Mouse (Mus musculus) common myeloid progenitor, adult 5-6 weeks (primary cell): ENCODE results near the gene Nr4a2. TPM values are rescaled to one million over a fixed set of nuclear protein-coding genes. Genes with fewer than 3 reads are reported as not detected.

Source experiments
- ATAC-seq: replicated peaks from 2 replicates; pipeline ENCODE4 v1.8.0; 2016; ENCODE audit warnings: low read depth, mild to moderate bottlenecking, moderate TSS enrichment, inconsistent platforms; ENCODE audit not compliant: poor library complexity, severe bottlenecking
- total RNA-seq: library from RNA; stranded (forward); fragments of 200-1000, 187-1606 nt; gene quantifications from 2 replicates; pipeline ENCODE4 v1.2.3, GENCODE M21; 2017

The Nr4a2 gene
- total RNA-seq: 3.7 and 5.5 TPM in 2 replicates

DNA sequence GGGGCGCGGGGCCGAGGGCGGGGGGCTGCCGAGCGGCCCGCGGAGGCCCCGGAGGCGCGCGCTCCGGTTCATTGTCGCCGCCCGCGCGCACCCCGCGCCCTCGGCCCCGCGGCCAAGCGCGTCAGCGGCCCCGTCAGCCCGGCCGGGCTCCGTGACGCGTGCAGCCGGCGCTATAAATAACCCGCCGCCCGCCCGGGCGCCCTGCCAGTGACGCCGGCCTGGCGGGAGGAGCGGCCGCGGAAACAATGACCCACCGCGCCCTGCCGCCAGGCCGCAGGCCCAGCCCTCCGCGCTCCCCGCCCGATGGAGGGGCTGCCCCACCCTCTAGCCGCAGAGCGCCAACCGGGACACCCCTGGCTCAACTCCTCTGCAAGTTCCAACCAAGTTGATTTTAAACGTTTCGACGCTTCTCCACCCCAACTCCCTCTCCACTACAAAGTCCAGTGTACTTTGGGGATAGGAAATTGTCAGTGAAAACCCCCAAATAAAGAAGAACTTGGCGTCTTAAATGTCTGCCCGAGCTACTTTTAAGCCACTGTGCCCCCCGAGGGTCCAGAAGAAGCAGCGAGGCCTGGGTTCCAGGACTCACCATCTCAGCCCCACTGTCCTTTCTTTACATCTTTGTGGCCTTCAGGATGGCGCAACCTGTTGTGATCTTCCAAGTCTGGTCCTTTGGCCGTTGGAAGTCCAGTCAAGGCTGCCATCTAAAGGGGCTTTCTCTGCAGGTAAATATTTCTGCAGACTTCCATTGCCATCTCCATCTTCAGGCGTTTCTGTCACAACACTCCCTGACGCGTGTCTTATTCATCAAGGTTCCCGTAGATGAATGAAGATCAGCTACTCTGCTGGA lies at the start of gene Nr4a2:
Nr4a2 (minus strand) TSS at position 13 of the 850 bp plus-strand sequence.
- peak; percentile 86 for ATAC-seq

DNA sequence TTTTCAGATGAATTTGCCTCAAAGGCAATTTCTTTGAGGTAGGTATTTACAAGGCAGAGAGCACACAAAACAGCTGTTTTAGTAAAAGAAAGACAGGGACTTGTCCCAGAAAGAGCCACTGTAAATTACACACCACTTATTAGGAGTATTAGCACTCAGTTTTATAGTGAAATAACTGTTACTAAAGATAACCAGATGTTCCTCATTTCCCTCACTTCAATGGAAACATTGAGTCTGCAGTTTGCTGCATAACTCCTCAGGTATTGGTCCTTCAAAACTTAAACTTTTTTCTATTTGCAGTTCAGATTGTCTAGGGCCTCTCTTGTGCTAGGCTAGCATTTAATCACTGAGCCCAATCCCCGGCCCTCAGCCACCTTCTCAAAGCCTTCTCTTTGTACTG lies 41.6 kb upstream of the Nr4a2 start:
- ATAC-seq: peak; percentile 45; the same call in 1 of the 2 replicates

DNA sequence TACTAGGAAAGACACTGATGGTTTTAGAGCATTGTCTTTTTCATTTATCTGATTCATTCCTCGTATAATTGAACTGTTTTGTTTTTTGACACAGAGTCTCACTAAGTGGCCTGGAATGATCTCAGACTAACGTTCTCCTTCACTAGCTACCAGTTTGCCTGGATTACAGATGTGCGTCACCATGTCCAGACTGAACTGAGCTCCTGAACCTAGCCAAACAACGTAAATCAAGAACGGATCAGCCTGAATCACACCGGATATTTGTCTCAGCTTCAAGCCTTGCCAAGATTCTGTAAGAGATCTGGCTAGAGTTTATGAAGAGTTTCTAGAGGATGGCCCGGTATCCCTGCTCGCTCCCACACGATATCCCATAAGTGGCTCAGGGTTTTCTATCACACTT lies 33.0 kb upstream of the Nr4a2 start:
- ATAC-seq: no peak

DNA sequence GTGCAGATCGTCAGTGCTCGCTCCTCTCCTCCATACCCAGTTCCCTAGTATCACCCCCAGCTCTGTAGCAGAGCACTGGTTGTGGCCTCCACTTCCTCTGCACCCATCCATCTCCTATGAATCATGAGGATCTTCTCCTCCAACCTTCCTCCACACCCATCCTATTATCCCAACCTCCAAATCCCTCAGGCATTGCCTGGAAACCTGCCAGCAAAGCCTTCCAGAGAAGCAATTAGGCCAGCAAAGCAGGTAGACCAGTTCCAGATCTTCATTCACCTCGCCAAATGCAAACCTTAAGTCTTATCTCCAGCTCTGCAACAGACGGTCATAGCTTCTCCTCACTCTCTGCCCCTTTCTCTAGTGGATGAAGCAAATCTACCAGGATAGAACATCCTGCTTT lies 26.0 kb upstream of the Nr4a2 start:
- ATAC-seq: no peak

DNA sequence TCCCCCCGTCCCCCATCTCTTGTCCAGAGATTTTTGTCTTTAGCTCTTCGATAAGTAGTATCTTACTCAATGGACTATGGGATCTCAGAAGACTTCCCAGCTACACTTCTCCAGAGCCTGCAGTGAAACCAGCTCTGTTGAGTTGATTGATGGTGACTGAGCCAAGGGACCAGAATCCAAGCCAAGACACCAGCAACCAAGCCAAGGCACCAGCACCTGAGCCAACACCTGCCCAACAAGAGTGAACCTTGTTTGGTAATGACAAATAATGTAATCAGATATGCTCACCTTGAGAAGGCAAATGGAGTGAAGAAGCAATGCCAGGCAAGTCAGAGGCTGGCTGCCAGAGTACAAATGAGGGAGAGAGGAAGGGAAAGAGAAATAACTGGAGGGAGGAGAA lies 24.4 kb upstream of the Nr4a2 start:
- no peak for ATAC-seq

DNA sequence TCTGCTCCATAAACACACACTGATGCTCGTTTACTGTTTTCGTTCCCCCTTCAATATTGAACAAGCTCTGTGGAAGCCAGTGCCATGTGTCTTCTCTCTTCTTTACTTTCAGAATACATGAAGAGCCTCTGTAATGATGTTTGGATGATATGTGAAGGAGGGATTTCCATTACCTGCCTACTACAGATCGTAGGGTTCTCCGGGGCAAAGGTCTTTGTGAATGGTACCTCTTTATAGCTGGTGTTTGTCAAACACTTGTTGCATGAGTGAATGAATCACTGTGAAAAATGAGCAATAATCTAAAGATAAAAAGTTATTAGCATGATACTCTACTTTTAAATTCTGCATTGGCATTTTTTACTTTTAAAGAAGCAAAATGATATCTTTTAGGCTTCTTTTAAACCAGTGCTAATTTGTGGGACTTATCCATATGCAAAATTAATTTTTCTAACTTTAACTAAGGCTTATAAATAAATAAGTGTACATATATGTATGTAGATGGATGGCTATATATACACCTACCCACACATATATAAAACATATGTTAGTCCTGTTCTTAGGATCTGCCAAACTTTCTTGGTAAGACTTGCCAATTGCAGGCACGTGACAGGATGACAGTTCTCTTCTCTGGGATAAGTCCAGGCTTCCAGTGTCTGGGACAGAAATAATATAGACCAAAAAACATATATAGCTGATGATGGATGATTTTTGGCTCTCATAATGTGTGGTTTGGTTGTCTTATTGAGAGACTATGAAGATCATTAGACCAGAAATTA lies 22.0 kb upstream of the Nr4a2 start:
- ATAC-seq: no peak

DNA sequence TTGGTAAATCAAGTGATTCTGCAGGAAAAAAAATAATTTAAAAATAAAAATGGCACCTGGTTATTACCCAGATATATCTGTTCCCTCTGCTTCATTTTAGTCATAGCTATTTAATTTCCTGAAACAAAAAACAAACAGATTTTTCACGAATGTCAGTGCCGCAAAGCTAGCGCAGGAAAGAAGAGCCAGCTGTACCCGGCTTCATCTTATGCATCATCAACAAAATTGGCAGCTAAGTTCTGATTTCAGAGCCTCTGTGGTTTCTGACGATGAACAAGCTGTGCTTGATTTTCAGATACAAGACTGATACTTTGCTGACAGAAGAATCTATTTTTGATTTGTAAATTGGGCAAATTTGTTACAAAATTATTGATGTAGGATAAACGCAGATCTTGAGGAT lies 14.8 kb upstream of the Nr4a2 start:
- no peak for ATAC-seq

DNA sequence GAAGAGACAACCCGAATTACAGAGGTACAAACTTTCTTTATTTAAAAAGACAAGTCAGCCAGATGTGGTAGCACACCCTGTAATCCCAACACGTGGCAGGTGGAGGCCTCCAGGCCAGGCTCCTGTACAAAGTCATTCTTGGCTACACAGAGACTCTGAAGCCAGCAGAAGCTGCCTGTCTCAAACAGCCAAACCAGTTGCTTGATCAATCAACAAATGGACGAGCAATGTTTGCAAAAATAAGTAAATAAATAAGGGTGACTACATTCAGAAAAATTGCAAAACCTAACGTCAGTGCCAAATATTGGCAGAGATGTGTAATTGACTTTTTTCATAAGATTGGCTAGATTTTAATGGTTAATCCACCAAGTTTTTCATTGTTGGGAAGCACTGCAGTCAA lies 3.7 kb upstream of the Nr4a2 start:
- ATAC-seq: no peak

DNA sequence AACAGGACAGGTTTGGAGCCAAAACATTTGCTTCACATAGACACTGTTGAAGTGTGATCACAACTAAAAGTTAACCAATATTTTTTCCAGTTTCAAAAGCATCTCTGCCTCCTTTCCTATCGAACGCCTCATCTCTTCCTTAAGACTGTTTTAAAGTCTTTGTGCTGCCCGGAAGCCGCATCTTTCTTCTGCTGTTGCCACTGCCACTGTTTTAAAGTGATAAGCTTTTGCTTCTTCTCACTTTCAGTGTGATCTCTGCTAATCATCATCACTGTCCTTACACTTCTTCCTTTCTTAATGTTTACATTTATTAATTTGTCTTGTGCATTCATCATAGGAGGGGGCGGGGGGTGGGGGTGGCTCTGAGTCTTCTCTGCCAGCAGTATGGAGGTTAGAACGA lies 2.1 kb upstream of the Nr4a2 start:
- peak; percentile 16 for ATAC-seq

DNA sequence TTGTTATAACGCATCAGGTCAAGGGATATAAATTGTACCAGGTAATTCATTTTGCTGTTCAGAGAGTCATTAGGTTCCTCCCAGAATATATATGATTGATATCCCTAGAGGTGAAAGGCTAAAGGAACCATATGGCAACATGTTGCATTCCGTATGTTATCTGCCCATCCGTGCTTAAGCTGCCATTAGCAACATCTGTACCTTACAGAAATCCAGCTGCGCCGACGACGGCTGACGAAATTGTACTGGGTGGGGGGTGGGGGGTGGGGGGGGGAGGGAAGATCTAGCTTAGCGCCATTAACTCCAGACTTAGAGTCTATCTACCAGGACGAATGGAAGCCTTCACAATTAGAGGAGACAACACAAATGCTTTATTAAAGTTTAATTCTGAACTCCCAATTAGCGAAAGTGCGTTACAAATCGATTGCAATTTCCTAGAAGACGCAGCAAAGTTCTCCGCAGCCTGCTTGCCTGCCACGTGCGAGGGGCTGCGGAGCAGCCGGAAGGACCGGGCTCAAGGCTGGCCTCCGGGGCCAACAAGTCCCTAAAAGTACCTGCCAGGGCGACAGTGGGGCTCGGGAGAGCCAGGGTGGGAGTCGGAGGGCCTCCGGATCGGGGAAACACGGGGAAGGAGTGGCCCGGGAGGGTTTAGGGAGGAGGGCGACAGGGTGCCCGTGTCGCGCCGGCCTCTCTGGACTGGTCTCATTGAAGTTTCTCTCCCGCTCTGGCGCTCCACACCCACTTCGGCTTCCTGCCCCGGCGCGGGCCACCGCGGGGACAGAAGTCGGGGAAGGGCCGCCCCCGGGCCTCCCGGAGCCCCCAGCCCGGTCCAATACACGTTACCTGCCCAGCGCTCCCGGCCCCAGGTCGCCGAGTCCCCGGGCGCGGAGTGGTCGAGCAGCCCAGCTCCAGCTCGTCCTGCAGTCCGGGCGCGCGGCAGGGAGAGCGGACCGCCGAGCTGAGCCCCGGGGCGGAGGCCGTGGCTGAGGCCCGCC lies 520 bp downstream of the Nr4a2 start:
- peak; percentile 31 for ATAC-seq

DNA sequence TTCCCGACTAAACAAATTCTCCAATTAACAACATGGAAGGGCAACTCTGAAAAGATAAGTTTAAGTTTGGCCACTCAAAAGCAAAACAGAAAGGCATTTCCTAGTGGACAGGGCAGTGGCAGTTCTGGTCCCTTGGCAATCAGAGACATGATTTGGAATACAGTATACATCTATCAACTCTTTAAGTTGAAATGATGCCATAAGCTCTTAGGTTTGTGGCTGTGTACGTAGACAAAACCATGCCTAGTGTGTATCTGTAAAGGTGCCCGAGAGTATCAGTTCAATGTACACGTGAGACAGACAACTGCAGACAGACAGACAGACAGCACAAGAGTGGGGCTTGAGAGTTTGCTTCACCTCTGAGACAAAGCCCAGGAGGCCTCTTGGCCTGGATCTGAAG lies 2.7 kb downstream of the Nr4a2 start:
- ATAC-seq: no peak

DNA sequence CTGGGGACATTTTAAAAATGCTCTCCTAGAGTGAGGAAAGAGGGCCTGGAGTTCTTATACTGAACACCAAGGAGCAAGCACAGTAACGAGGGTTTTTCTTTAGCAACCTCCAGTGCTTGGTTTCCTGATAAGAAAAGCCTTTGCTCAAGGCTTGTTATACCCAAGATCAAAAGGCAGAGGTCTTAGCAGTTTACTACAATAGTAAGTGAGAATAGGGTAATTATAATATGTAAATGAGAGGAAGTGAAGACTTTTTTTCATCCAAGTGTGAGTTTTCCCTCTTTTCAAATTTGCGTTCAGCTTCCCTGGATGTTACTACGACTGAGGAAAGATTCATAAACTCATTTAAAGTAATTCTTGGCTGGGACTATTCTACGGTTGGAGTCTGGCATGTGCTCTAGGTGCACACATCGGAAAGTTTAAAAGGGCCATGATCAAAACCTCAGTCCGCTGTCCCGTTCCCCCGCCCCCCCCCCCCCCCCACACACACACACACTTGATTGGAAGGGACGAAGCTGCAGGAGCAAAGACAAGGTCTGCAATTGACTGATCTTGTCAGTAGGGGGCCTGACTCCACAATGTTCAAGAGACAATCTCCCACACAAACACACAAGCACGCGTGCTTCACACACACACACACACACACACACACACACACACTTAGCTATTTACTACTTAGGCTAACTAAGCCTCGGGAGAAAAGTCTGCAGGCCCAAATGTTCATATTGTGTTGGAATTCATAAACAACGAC lies 6.4 kb downstream of the Nr4a2 start:
- peak; percentile 39 for ATAC-seq

DNA sequence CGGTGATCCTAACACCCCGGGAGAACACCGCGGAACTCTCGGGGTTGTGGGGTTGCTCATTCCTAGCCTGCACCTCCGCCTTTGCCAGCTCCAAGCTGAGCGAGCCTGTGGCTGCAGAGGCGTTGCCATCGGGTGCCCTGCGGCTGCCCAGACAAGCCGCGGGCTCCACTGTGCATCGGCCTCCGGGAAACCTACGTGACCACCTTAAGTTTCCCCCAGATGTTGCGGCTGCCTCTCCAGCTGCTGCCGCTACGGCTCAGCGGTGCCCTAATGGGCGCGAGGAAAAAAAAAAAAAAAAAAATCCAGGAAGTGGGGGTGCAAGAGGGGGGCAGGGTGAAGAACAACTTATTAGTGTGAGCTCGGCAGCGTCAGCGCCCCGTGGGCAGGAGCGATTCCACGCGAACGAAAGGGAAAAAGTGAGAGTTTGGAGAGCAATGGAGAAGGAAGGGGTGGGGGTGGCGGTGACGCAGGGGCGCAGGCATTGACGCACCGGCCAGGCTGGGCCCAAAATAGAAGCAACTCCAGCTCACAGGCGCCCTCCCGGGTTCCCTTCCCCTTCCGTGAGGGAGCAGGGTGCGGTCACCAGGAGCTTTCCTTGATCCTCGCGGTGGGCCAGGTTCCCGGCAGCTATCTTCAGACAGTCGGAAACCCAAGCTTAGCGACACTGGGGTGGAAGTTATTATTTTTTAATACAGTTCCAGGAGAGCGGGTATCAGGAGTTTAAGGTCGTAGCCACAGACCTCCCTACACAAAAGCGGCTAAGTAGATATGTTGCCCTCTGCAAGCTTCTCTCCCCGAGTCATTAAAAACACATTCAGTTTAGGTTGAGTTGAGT lies 7.2 kb downstream of the Nr4a2 start:
- ATAC-seq: peak; percentile 52

DNA sequence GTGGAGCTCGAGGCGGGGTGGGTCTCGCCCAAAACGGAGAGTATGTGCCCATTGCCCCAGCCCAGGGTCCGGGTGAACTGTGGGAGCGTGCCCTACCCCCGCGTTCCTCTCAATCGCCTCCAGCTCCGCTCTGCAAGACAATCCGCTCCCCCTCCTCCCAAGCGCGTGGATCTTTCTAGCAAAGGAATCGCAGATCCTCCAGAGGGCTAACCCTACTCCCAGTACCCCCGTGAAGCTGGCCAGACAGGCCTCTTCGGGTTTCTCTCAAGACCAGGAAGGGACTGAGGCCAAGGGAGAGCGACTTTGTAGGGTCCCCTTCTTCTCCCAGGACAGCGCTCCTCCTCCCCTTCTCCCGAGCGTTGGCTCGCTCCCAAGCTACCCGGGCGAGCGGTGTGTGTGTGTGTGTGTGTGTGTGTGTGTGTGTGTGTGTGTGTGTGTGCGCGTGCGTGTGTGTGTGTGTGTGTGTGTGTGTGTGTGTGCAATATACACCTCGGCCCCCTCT lies 7.9 kb downstream of the Nr4a2 start:
- ATAC-seq: no peak

DNA sequence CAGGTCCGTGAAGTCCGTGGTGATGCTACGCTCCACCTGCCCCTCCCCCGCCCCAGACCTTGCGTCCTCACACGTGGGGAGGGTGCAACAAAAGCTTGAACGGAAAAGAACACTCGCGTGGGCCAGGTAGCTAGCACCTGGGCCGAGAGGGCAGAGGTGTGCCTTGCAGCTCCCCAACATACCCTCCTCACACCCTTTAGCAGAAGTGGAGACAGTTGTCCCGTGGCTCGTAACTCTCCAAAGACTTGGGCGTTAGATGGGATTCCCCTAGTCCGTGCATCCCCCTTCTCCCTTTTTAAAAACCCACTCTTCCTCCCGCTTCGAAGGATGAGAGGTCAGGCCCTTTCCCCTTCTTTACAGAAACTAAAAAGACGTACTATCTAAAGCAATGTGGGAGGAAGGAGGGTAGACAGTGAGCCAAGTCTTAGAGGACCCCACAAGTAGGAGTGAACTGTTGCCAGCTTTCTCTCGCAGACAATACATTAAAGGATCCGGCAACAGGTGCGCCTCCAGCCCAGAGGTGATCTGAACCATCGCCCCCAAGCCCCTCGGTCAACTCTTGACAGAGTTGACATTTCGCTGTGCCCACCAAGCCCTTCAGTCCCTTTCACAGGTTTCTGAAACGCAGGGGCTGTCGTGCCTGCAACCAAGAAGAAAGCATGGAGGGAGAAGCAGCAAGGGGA lies 8.5 kb downstream of the Nr4a2 start:
- ATAC-seq: no peak

DNA sequence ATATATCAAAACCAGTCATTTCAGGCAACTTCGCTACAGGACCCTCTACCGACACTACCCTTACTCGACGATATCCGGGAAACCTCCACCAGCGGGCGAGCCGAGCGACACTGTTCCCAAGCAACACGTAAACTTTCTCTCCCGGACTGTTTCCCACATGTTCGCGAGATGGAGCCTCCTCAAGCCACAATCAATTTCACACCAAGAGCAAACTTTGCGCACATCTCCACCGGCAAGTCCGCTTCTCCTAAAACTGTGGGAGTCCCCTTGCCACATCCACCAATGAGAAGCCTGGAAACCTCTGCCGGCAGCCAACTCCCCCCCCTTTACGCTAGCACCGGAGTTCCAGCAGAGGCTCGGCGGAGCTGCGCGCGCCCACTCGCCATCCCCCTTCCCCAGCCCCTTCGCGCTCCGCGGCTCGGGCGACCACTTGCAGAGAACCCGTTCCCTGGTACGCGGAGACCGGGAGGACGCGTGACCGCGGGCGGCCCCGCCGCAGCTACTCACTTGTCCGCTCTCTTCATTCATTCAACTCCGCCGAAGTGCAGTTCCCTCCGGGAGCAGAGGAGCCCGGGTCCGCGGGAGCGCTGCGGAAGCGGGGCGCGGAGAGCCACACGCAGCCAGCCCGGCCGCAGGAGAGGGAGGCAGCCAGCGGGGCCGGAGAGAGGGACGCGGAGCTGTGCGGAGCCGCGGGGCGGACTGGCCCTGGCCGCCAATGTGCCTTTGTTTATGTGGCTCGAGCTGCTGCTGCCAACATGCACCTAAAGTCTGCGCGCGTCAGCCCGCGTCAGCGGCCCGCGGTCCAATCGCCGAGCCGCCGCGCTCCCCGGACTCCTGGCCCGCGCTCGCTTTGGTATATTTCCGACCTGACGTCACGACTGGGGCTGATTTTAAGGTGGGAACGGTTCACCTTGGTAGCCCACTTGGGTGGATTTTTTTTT lies 9.3 kb downstream of the Nr4a2 start:
- peak; percentile 33 for ATAC-seq

DNA sequence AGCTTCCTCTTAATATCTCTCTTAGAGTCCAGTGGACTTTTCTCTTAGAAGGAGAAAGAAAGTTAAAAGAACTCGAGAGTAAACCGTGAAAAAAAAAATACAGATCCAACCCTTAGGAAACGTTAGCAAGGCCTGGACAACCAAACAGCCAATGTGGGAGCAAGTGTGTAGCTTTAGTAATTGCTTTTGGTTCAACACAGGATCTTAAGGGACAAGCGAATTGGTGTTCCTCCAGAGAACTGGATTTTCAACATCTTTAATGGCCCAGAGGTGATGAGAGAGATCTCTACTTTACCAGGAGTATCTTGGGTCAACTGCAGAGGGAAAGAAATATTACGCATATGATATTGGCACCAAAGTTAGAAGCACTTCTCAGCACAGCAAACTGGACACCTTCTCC lies 10.4 kb downstream of the Nr4a2 start:
- ATAC-seq: no peak
